Mouse (Mus musculus): ENCODE data around the gene Adipor2. TPM values are rescaled to one million over a fixed set of nuclear protein-coding genes. Genes with fewer than 3 reads are reported as not detected.
A peak's percentile ranks its signal among the peaks of the same experiment; 100 is the strongest.

The Adipor2 gene
- polyA plus RNA-seq, 1 experiment, result 52.4 TPM

- no peak for DNase-seq
- H3K4me1 ChIP-seq (ENCODE audit: control insufficient read depth, insufficient read depth, low read length), result no peaks in the 10 kb centered on the region
- H3K4me3 ChIP-seq (replicated peaks; ENCODE audit: insufficient read depth, low read depth, low read length), result no peak overlapping the region
- WGBS, result 85% methylated on average over 8 of the region's 8 CpGs
- H3K27ac ChIP-seq (ENCODE audit: insufficient read depth, low read length), result no peak overlapping the region
- no peak for TF ChIP-seq CTCF (IDR thresholded peaks at IDR 0.05; ENCODE audit: borderline replicate concordance, insufficient read depth, low read depth, low read length)
- no peak for TF ChIP-seq POLR2A (IDR thresholded peaks at IDR 0.05; ENCODE audit: borderline replicate concordance, insufficient read depth, low read length)
- no peaks in the 10 kb centered on the region for H3K27me3 ChIP-seq (ENCODE audit: control insufficient read depth, insufficient read depth, low read length)
These were observed 59.4 kb downstream of the Adipor2 start for GRCm38 (mm10) chr6:119358020-119358571.

GRCm38 (mm10) chr6:119352501-119352900 lies 65.0 kb downstream of the Adipor2 start:
- 82% methylated on average over 6 of the region's 6 CpGs for WGBS
- no peak overlapping the region for H3K27ac ChIP-seq (ENCODE audit: insufficient read depth, low read length)
- no peak for DNase-seq

DNA sequence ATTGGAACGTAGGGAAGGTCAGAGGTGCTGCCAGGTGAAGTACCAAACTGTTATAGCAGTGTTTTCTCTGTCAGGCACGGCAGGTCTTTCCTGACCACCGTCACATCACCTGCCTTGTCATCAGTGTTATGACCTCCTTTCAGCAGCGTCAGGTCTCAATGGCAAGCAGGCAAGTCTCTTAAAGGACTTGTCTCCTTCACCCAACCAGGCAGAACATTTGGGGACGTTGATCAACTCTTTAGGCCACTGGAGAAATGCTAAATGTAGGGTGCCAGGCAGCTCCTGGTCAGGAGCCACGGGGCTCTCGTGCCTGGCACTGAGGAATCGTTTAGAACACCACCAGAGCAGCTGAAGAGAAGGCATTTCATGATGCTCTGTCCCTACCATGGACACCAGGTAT lies 65.8 kb downstream of the Adipor2 start:
- no peak for DNase-seq
- Histone ChIP-seq H3K27ac (ENCODE audit: insufficient read depth, low read length) (no peak overlapping the region), H3K27me3 (ENCODE audit: control insufficient read depth, insufficient read depth, low read length) (no peaks in the 10 kb centered on the region), H3K4me1 (ENCODE audit: control insufficient read depth, insufficient read depth, low read length) (peaks cover 3% of the 10 kb centered on the region; the same call in 1 of the 2 replicates), H3K4me3 (replicated peaks; ENCODE audit: insufficient read depth, low read depth, low read length) (no peak overlapping the region)
- TF ChIP-seq POLR2A (IDR thresholded peaks at IDR 0.05; ENCODE audit: borderline replicate concordance, insufficient read depth, low read length), result no peak
- TF ChIP-seq CTCF (IDR thresholded peaks at IDR 0.05; ENCODE audit: borderline replicate concordance, insufficient read depth, low read depth, low read length), result no peak
- WGBS, result 72% methylated on average over 8 of the region's 8 CpGs

More at GRCm38 (mm10) chr6:119352501-119352900, 65.0 kb downstream of the Adipor2 start:
- TF ChIP-seq POLR2A (IDR thresholded peaks at IDR 0.05; ENCODE audit: borderline replicate concordance, insufficient read depth, low read length) (no peak), CTCF (IDR thresholded peaks at IDR 0.05; ENCODE audit: borderline replicate concordance, insufficient read depth, low read depth, low read length) (no peak)
- H3K4me1 ChIP-seq (ENCODE audit: control insufficient read depth, insufficient read depth, low read length), result no peaks in the 10 kb centered on the region
- H3K4me3 ChIP-seq (replicated peaks; ENCODE audit: insufficient read depth, low read depth, low read length), result no peak overlapping the region
- no peaks in the 10 kb centered on the region for H3K27me3 ChIP-seq (ENCODE audit: control insufficient read depth, insufficient read depth, low read length)

DNA sequence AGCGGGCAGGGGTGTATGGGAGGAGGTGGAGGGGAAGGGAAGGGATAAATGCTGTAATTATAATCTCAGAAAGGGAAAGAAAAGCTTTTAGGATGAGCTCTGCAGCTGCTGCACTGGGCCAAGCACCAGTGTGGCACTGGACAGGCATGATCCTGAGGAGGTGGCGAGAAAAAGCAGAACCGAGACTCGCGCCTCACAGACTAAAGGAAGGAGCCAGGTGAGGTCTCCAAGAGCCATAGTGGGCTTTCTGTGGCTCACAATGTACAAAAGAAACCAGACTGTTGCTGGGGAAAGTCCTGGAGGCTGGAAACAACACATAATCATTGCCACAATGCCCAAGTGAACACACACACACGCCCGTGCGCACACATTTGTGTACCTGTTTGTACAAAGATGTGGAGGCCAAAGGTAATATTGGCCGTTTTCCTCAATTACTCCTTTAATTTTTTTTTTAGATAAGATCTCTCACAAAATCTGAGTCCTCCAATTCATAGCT lies 66.8 kb downstream of the Adipor2 start:
- 91% methylated on average over 9 of the region's 9 CpGs for WGBS
- TF ChIP-seq CTCF (IDR thresholded peaks at IDR 0.05; ENCODE audit: borderline replicate concordance, insufficient read depth, low read depth, low read length) (no peak), POLR2A (IDR thresholded peaks at IDR 0.05; ENCODE audit: borderline replicate concordance, insufficient read depth, low read length) (no peak)
- no peak overlapping the region for H3K4me3 ChIP-seq (replicated peaks; ENCODE audit: insufficient read depth, low read depth, low read length)
- H3K27me3 ChIP-seq (ENCODE audit: control insufficient read depth, insufficient read depth, low read length), result no peaks in the 10 kb centered on the region
- no peak overlapping the region for H3K27ac ChIP-seq (ENCODE audit: insufficient read depth, low read length)
- DNase-seq, result no peak
- H3K4me1 ChIP-seq (ENCODE audit: control insufficient read depth, insufficient read depth, low read length), result peaks cover 12% of the 10 kb centered on the region

- Histone ChIP-seq H3K27ac (ENCODE audit: insufficient read depth, low read length) (no peak overlapping the region), H3K4me1 (ENCODE audit: control insufficient read depth, insufficient read depth, low read length) (peaks cover 13% of the 10 kb centered on the region), H3K4me3 (replicated peaks; ENCODE audit: insufficient read depth, low read depth, low read length) (no peak overlapping the region), H3K27me3 (ENCODE audit: control insufficient read depth, insufficient read depth, low read length) (no peaks in the 10 kb centered on the region)
- peak; percentile 66 to 84 for DNase-seq
- TF ChIP-seq CTCF (IDR thresholded peaks at IDR 0.05; ENCODE audit: borderline replicate concordance, insufficient read depth, low read depth, low read length), result peak; percentile 71
- TF ChIP-seq POLR2A (IDR thresholded peaks at IDR 0.05; ENCODE audit: borderline replicate concordance, insufficient read depth, low read length), result no peak
- WGBS, result 0% methylated on average over 1 of the region's 1 CpGs
These were observed 69.3 kb downstream of the Adipor2 start for GRCm38 (mm10) chr6:119348234-119348633.

DNA sequence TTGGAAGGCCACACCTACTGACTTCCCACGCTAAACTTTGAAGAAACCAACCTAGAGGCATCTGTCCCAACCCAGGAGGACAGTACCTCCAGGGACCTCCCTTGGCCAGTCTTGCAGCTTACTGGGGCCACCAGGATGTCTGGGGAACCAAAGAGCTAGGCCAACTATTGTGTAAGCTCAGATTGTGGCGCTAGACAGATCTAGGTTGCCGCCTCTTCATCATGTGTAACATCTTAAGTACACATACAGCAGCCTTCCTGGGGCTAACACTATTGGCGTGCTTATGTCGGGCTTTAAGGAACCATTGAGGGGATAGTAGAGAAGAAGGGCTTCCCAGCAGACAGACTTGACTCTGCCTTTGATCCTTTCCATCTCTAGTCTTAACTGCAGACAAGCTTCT lies 69.7 kb downstream of the Adipor2 start:
- WGBS, result 81% methylated on average over 5 of the region's 5 CpGs
- H3K27me3 ChIP-seq (ENCODE audit: control insufficient read depth, insufficient read depth, low read length), result no peaks in the 10 kb centered on the region
- H3K27ac ChIP-seq (ENCODE audit: insufficient read depth, low read length), result no peak overlapping the region
- peaks cover 13% of the 10 kb centered on the region for H3K4me1 ChIP-seq (ENCODE audit: control insufficient read depth, insufficient read depth, low read length)
- no peak overlapping the region for H3K4me3 ChIP-seq (replicated peaks; ENCODE audit: insufficient read depth, low read depth, low read length)
- DNase-seq, result no peak
- TF ChIP-seq POLR2A (IDR thresholded peaks at IDR 0.05; ENCODE audit: borderline replicate concordance, insufficient read depth, low read length) (no peak), CTCF (IDR thresholded peaks at IDR 0.05; ENCODE audit: borderline replicate concordance, insufficient read depth, low read depth, low read length) (no peak)

- Histone ChIP-seq H3K27ac (ENCODE audit: insufficient read depth, low read length) (no peak overlapping the region), H3K4me3 (replicated peaks; ENCODE audit: insufficient read depth, low read depth, low read length) (no peak overlapping the region), H3K4me1 (ENCODE audit: control insufficient read depth, insufficient read depth, low read length) (peaks cover 14% of the 10 kb centered on the region), H3K27me3 (ENCODE audit: control insufficient read depth, insufficient read depth, low read length) (no peaks in the 10 kb centered on the region)
- peak; percentile 47 to 72 for DNase-seq
- TF ChIP-seq CTCF (IDR thresholded peaks at IDR 0.05; ENCODE audit: borderline replicate concordance, insufficient read depth, low read depth, low read length) (no peak), POLR2A (IDR thresholded peaks at IDR 0.05; ENCODE audit: borderline replicate concordance, insufficient read depth, low read length) (no peak)
- 13% methylated on average over 10 of the region's 10 CpGs for WGBS
These were observed 71.2 kb downstream of the Adipor2 start for GRCm38 (mm10) chr6:119346257-119346656.

DNA sequence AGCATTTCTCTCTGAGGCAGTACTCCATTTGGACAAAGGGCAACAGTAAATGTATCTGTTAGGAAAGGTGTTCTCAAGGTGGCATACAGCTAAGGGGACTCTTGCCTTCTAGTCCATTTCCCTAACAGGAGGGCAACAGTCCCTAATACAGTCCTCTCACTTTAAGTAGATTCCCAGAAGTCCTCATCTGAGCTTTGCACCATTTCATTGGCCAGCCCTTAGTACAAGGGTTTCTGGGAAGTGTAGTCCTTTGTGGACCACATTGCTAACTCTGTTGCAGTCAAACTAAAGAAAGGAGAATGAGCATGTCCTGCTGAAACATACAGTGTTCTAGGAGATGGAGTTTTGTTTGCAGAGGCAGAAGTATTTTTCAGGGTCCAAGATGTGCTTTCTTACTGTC lies 76.1 kb downstream of the Adipor2 start:
- peak in 1 of 2 experiments; percentile 65 for DNase-seq

More for the DNA sequence above, 76.1 kb downstream of the Adipor2 start:
- TF ChIP-seq CTCF (IDR thresholded peaks at IDR 0.05; ENCODE audit: borderline replicate concordance, insufficient read depth, low read depth, low read length) (no peak), POLR2A (IDR thresholded peaks at IDR 0.05; ENCODE audit: borderline replicate concordance, insufficient read depth, low read length) (no peak)
- H3K27ac ChIP-seq (ENCODE audit: insufficient read depth, low read length), result no peak overlapping the region
- no peak overlapping the region for H3K4me3 ChIP-seq (replicated peaks; ENCODE audit: insufficient read depth, low read depth, low read length)
- H3K27me3 ChIP-seq (ENCODE audit: control insufficient read depth, insufficient read depth, low read length), result no peaks in the 10 kb centered on the region
- H3K4me1 ChIP-seq (ENCODE audit: control insufficient read depth, insufficient read depth, low read length), result peaks cover 11% of the 10 kb centered on the region
